Mouse (Mus musculus): ENCODE data around the gene Olfr881. TPM values are rescaled to one million over a fixed set of nuclear protein-coding genes. Genes with fewer than 3 reads are reported as not detected.

Olfr881 gene
- polyA plus RNA-seq (2012; ENCODE audit: insufficient read depth, insufficient read length, missing spikeins): not detected in 2 replicates

GRCm38 (mm10) chr9:37991525-37991924 is at the start of gene Olfr881:
Gene Olfr881 (plus strand): TSS chr9:37991825.
- no peak within 1 kb of the TSS for H3K27ac ChIP-seq (replicated peaks; ENCODE audit: low read depth, low read length)
- no peaks in the 10 kb centered on the region for H3K4me1 ChIP-seq (ENCODE audit: control insufficient read depth, insufficient read depth, insufficient read length, low read length)
- H3K4me3 ChIP-seq (ENCODE audit: insufficient read depth, low read depth, low read length): no peak within 1 kb of the TSS

GRCm38 (mm10) chr9:37998581-37999204 is 7.1 kb downstream of the Olfr881 start:
- Histone ChIP-seq H3K4me1 (ENCODE audit: control insufficient read depth, insufficient read depth, insufficient read length, low read length) (no peaks in the 10 kb centered on the region), H3K27ac (replicated peaks; ENCODE audit: low read depth, low read length) (no peak overlapping the region), H3K4me3 (ENCODE audit: insufficient read depth, low read depth, low read length) (no peak overlapping the region)

GRCm38 (mm10) chr9:38000021-38000420 is 8.4 kb downstream of the Olfr881 start:
- no peaks in the 10 kb centered on the region for H3K4me1 ChIP-seq (ENCODE audit: control insufficient read depth, insufficient read depth, insufficient read length, low read length)
- H3K4me3 ChIP-seq (ENCODE audit: insufficient read depth, low read depth, low read length): no peak overlapping the region
- H3K27ac ChIP-seq (replicated peaks; ENCODE audit: low read depth, low read length): no peak overlapping the region

- Histone ChIP-seq H3K4me3 (ENCODE audit: insufficient read depth, low read depth, low read length) (no peak within 1 kb of the TSS), H3K27ac (replicated peaks; ENCODE audit: low read depth, low read length) (no peak within 1 kb of the TSS)
Observed at GRCm38 (mm10) chr9:38025508-38025907, 33.9 kb downstream of the Olfr881 start, which contains the start of gene Olfr883. Gene Olfr883 (plus strand): TSS chr9:38025808.

More at GRCm38 (mm10) chr9:38025508-38025907, 33.9 kb downstream of the Olfr881 start, which contains the start of gene Olfr883:
- no peaks in the 10 kb centered on the region for H3K4me1 ChIP-seq (ENCODE audit: control insufficient read depth, insufficient read depth, insufficient read length, low read length)

Other genes with a start within 250 kb of the Olfr881 start
- gene Olfr874, start 246.7 kb upstream of the Olfr881 start, polyA plus RNA-seq (2012; ENCODE audit: insufficient read depth, insufficient read length, missing spikeins): not detected in 2 replicates
- not detected in 2 replicates for gene Olfr875, start 220.0 kb upstream of the Olfr881 start, polyA plus RNA-seq (2012; ENCODE audit: insufficient read depth, insufficient read length, missing spikeins)
- not detected in 2 replicates for gene Olfr876, start 188.8 kb upstream of the Olfr881 start, polyA plus RNA-seq (2012; ENCODE audit: insufficient read depth, insufficient read length, missing spikeins)
- gene Olfr877, start 137.6 kb upstream of the Olfr881 start, polyA plus RNA-seq (2012; ENCODE audit: insufficient read depth, insufficient read length, missing spikeins): not detected in 2 replicates
- gene Olfr145, start 95.1 kb upstream of the Olfr881 start, polyA plus RNA-seq (2012; ENCODE audit: insufficient read depth, insufficient read length, missing spikeins): not detected in 2 replicates
- gene Olfr878, start 74.0 kb upstream of the Olfr881 start, polyA plus RNA-seq (2012; ENCODE audit: insufficient read depth, insufficient read length, missing spikeins): not detected in 2 replicates
- not detected in 2 replicates for gene Olfr883, start 34.0 kb downstream of the Olfr881 start, polyA plus RNA-seq (2012; ENCODE audit: insufficient read depth, insufficient read length, missing spikeins)
- gene Olfr884, start 54.7 kb downstream of the Olfr881 start, polyA plus RNA-seq (2012; ENCODE audit: insufficient read depth, insufficient read length, missing spikeins): not detected in 2 replicates
- not detected in 2 replicates for gene Olfr885, start 69.5 kb downstream of the Olfr881 start, polyA plus RNA-seq (2012; ENCODE audit: insufficient read depth, insufficient read length, missing spikeins)
- not detected in 2 replicates for gene Olfr887, start 92.2 kb downstream of the Olfr881 start, polyA plus RNA-seq (2012; ENCODE audit: insufficient read depth, insufficient read length, missing spikeins)
- gene Olfr888, start 116.3 kb downstream of the Olfr881 start, polyA plus RNA-seq (2012; ENCODE audit: insufficient read depth, insufficient read length, missing spikeins): not detected in 2 replicates
- gene Olfr889, start 123.4 kb downstream of the Olfr881 start, polyA plus RNA-seq (2012; ENCODE audit: insufficient read depth, insufficient read length, missing spikeins): not detected in 2 replicates
- not detected in 2 replicates for gene Olfr890, start 150.7 kb downstream of the Olfr881 start, polyA plus RNA-seq (2012; ENCODE audit: insufficient read depth, insufficient read length, missing spikeins)
- not detected in 2 replicates for gene Olfr891, start 189.0 kb downstream of the Olfr881 start, polyA plus RNA-seq (2012; ENCODE audit: insufficient read depth, insufficient read length, missing spikeins)
- not detected in 2 replicates for gene Olfr893, start 216.5 kb downstream of the Olfr881 start, polyA plus RNA-seq (2012; ENCODE audit: insufficient read depth, insufficient read length, missing spikeins)
- not detected in 2 replicates for gene Olfr894, start 226.2 kb downstream of the Olfr881 start, polyA plus RNA-seq (2012; ENCODE audit: insufficient read depth, insufficient read length, missing spikeins)